Mouse (Mus musculus) spleen, adult 12 weeks (tissue): ENCODE measurements around the gene Sumo3.
A peak's percentile ranks its signal among the peaks of the same experiment; 100 is the strongest.

Source experiments
- DNase-seq: peaks from one replicate; pipeline ENCODE4 v3.0.0; 2022; ENCODE audit warnings: low spot score

Sumo3 gene

GRCm38 (mm10) chr10:77589117-77589516 lies 16.8 kb upstream of the Sumo3 start:
- no peak for DNase-seq

GRCm38 (mm10) chr10:77589749-77590148 lies 16.1 kb upstream of the Sumo3 start:
- DNase-seq, result no peak

GRCm38 (mm10) chr10:77590812-77591211 lies 15.1 kb upstream of the Sumo3 start:
- DNase-seq, result peak; percentile 55

GRCm38 (mm10) chr10:77591546-77591945 lies 14.4 kb upstream of the Sumo3 start:
- DNase-seq, result no peak

GRCm38 (mm10) chr10:77596060-77596459 lies 9.8 kb upstream of the Sumo3 start:
- DNase-seq, result no peak

GRCm38 (mm10) chr10:77603021-77603420 lies 2.9 kb upstream of the Sumo3 start:
- DNase-seq, result no peak

GRCm38 (mm10) chr10:77604111-77604510 lies 1.8 kb upstream of the Sumo3 start:
- DNase-seq, result no peak

GRCm38 (mm10) chr10:77604958-77605357 lies 939 bp upstream of the Sumo3 start:
- no peak for DNase-seq

GRCm38 (mm10) chr10:77605368-77605767 lies 529 bp upstream of the Sumo3 start:
- DNase-seq, result no peak

GRCm38 (mm10) chr10:77606855-77607254 lies 958 bp downstream of the Sumo3 start:
- DNase-seq, result no peak

GRCm38 (mm10) chr10:77607441-77607840 lies 1.5 kb downstream of the Sumo3 start:
- DNase-seq, result no peak

GRCm38 (mm10) chr10:77608589-77608988 lies 2.7 kb downstream of the Sumo3 start:
- DNase-seq, result no peak

- no peak for DNase-seq
Observed at GRCm38 (mm10) chr10:77610221-77610961, 4.5 kb downstream of the Sumo3 start.

- no peak for DNase-seq
Observed at GRCm38 (mm10) chr10:77613409-77613808, 7.5 kb downstream of the Sumo3 start.

- DNase-seq, result no peak
Observed at GRCm38 (mm10) chr10:77615647-77616046, 9.8 kb downstream of the Sumo3 start.

GRCm38 (mm10) chr10:77616166-77616565 lies 10.3 kb downstream of the Sumo3 start:
- no peak for DNase-seq

- DNase-seq, result no peak
Observed at GRCm38 (mm10) chr10:77616926-77617325, 11.0 kb downstream of the Sumo3 start.

GRCm38 (mm10) chr10:77621546-77621945 lies 15.6 kb downstream of the Sumo3 start:
- DNase-seq, result no peak

GRCm38 (mm10) chr10:77622055-77622988 lies 16.4 kb downstream of the Sumo3 start, which contains the start of gene Ube2g2:
Gene Ube2g2 (plus strand): TSS chr10:77622275.
- peak; percentile 90 for DNase-seq

- no peak for DNase-seq
Observed at GRCm38 (mm10) chr10:77623069-77623492, 17.2 kb downstream of the Sumo3 start.

- no peak for DNase-seq
Observed at GRCm38 (mm10) chr10:77623639-77624400, 17.9 kb downstream of the Sumo3 start.

GRCm38 (mm10) chr10:77624570-77624995 lies 18.7 kb downstream of the Sumo3 start:
- DNase-seq, result no peak
